Mouse (Mus musculus) mouse trophoblast stem cell (cell line): Measurements from ENCODE around the gene Ccr10.

Experiments
- in situ Hi-C, 2 experiments: fragments of 300-500 bp; cut with MseI, MboI; formaldehyde crosslinking; loops; 2 replicates in 1 of 2; 3 replicates in 1 of 2; pipeline ENCODE4 v1.15.1; 2025

Ccr10 gene

GRCm38 (mm10) chr11:101189495-101190180 is 14.4 kb upstream of the Ccr10 start:
- in situ Hi-C loops: no loop called here

- in situ Hi-C loops: no loop called here
Measured at GRCm38 (mm10) chr11:101188166-101188805, 13.0 kb upstream of the Ccr10 start.

DNA sequence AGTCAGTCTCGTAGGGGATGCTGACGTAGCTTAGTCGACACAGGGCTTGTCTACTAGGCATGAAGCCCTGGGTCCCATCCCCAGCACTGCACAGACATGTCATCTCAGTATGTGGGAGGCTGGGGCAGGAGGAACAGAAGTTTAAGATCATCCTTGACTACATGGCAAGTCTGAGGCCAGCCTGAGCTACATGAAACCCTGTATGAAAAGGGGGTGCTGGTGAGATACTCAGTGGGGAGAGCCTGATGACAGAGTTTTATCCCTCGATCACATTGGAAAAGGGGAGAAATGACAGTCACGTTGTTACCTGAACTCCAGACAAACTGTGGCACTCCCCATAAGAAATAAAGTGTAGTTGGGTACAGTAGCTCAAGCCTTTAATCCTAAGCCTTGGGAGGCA is 12.3 kb upstream of the Ccr10 start:
- in situ Hi-C loops: no loop called here

GRCm38 (mm10) chr11:101186526-101187247 is 11.4 kb upstream of the Ccr10 start:
- in situ Hi-C loops: no loop called here

GRCm38 (mm10) chr11:101185441-101185840 is 10.2 kb upstream of the Ccr10 start:
- in situ Hi-C loops: no loop called here

GRCm38 (mm10) chr11:101184984-101185383 is 9.7 kb upstream of the Ccr10 start:
- in situ Hi-C loops: no loop called here

DNA sequence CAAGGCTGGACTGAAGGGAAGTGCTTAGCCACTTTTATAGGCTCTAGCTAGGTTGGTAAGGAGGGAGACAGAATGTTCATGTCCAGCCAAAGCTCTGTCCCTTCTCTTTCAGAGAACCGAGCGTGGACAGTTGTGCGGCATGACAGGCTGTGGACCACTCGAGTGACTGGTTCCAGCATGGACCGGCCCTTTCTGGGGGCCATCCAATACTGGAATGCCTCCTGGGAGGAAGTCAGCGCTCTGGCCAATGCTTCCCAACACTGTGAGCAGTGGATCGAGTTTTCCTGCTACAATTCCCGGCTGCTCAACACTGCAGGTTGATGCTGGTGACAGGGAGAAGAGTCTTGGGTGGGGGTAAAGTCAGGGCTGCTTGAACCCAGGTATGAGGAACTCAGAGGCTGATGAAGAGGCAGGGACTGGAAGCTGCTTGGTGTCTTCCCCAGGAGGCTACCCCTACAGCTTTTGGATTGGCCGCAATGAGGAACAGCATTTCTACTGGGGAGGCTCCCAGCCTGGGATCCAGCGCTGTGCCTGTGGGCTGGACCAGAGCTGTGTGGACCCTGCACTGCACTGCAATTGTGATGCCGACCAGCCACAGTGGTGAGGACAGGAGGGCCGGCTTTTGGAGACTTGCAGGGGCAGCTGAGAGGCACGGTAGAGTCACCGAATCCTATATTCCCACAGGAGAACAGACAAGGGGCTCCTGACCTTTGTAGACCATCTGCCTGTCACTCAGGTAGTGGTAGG is 7.7 kb upstream of the Ccr10 start:
- in situ Hi-C loops: no loop called here

- in situ Hi-C loops: no loop called here
Measured at GRCm38 (mm10) chr11:101181961-101182360, 6.7 kb upstream of the Ccr10 start.

DNA sequence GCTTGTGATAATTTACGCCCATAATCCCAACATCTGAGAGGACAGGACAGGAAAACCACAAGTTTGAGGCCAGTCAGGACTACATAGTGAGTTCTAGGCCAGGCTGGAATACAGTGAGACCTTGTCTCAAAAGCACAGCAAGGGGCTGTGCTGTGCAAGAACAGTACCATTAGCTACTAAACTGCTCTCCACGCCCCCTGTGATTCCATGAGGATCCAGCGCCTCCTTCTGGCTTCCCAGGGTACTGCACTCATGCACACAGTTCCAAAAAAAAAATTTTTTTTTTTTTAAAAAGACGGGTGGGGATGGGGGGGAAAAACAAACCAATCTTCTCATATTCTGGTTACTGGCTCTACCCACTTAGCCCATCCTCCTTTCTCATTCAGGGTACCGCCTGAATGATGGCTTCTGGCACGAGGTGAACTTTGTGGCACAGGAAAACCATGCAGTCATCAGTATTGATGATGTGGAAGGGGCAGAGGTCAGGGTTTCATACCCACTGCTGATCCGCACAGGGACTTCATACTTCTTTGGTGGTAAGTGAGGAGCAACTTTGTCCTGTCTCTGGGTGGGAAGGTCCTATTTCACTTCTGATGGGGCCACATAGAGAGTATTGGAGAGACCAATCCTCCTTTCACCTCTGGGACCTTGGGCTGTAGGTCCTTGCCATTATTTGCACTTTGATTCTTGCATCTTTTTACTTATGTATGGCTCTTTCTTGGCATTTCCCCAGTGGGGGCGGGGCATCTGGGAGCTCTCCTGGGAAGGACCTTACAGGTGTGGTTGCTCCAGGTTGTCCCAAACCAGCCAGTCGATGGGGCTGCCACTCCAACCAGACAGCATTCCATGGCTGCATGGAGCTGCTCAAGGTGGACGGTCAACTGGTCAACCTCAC is 5.8 kb upstream of the Ccr10 start:
- in situ Hi-C loops: no loop called here

DNA sequence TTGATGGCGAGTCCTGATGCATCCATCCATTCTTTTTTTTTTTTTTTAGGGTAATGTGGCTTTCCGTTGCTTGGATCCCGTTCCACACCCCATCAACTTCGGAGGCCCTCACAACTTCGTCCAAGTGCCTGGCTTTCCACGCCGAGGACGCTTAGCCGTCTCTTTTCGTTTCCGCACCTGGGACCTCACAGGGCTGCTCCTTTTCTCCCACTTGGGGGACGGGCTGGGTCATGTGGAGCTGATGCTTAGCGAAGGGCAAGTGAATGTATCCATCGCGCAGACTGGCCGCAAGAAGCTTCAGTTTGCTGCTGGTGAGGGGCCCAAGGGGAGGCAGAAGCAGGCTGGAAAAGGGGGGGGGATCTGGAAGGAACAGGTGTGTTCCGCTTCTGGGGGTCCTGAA is 5.0 kb upstream of the Ccr10 start:
- in situ Hi-C loops: no loop called here

GRCm38 (mm10) chr11:101179306-101179705 is 4.1 kb upstream of the Ccr10 start:
- in situ Hi-C loops: loop anchor here (5.0 kb wide), 1 partner anchor 47 kb away; no protein-coding TSS in a partner anchor

- in situ Hi-C loops: loop anchor here (5.0 kb wide), 1 partner anchor 46 kb away; no protein-coding TSS in a partner anchor
Measured at GRCm38 (mm10) chr11:101178061-101179058, 3.1 kb upstream of the Ccr10 start.

- in situ Hi-C loops: loop anchor here (5.0 kb wide), 1 partner anchor 45 kb away; no protein-coding TSS in a partner anchor
Measured at GRCm38 (mm10) chr11:101176933-101177773, 1.9 kb upstream of the Ccr10 start.

DNA sequence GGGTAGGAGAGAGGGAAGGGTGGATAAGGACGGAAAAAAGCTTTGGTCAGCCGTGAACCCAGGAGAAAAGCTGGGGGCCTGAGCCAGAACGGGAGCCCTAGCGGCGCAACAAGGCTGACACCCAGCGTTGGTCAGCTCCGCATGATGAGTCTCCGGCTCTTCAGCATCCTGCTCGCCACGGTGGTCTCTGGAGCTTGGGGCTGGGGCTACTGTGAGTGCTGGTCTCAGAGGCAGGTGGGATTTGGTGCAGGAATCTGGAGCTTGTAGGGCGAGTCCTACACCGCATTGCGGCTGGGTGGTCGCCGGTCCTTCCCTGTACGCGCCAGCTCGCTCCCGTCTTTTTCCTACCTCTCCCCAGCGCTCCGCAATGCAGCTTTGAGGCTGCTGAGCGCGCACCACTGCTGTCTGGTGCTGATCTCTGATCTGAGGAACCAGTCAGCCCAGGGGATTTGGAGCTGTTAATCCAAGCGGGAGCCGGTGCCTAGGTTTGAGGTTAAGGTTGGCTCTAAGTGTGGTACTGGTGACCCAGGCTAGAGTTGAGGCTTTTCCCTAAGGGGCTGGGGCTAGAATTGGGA is 961 bp upstream of the Ccr10 start:
- in situ Hi-C loops: loop anchor here (5.0 kb wide), 1 partner anchor 44 kb away; no protein-coding TSS in a partner anchor

GRCm38 (mm10) chr11:101175636-101176116 is 433 bp upstream of the Ccr10 start:
- in situ Hi-C loops: loop anchor here (5.0 kb wide), 1 partner anchor 43 kb away; no protein-coding TSS in a partner anchor

- in situ Hi-C loops: no loop called here
Measured at GRCm38 (mm10) chr11:101174389-101174745, 876 bp downstream of the Ccr10 start.

GRCm38 (mm10) chr11:101173631-101174388 is 1.4 kb downstream of the Ccr10 start:
- in situ Hi-C loops: no loop called here
